Mouse (Mus musculus): ENCODE measurements around the gene Cog3. TPM values are rescaled to one million over a fixed set of nuclear protein-coding genes. Genes with fewer than 3 reads are reported as not detected.

The Cog3 gene
- total RNA-seq, 2 experiments from 2014 or later: 13.4 to 14.9 TPM

- no peak for DNase-seq
Measured at GRCm38 (mm10) chr14:75697928-75698327, 56.4 kb downstream of the Cog3 start.

GRCm38 (mm10) chr14:75696096-75696495, 58.2 kb downstream of the Cog3 start:
- DNase-seq: no peak

GRCm38 (mm10) chr14:75690428-75690827, 63.9 kb downstream of the Cog3 start:
- no peak for DNase-seq

- no peak for DNase-seq
Measured at GRCm38 (mm10) chr14:75676316-75676715, 78.0 kb downstream of the Cog3 start.

GRCm38 (mm10) chr14:75669085-75669645, 85.2 kb downstream of the Cog3 start:
- no peak for DNase-seq

- DNase-seq: no peak
Measured at GRCm38 (mm10) chr14:75665430-75666180, 88.7 kb downstream of the Cog3 start.

GRCm38 (mm10) chr14:75661548-75661947, 92.8 kb downstream of the Cog3 start:
- DNase-seq: no peak

GRCm38 (mm10) chr14:75660936-75661335, 93.4 kb downstream of the Cog3 start:
- no peak for DNase-seq

Other genes starting within 250 kb of the Cog3 start
- gene Spert, start 161.4 kb downstream of the Cog3 start, total RNA-seq (2021): not detected
- not detected for gene Erich6b, start 112.3 kb downstream of the Cog3 start, total RNA-seq (2021)
- gene Slc25a30, start 32.5 kb upstream of the Cog3 start, total RNA-seq (2021): 10 to 100 TPM; 16.6 to 18.5 TPM
- gene Tpt1, start 90.6 kb upstream of the Cog3 start, total RNA-seq (2021): 1,000 to 10,000 TPM; 2,629 to 3,296 TPM
- not detected for gene Kctd4, start 200.5 kb upstream of the Cog3 start, total RNA-seq (2021)

Data from heart, adult 18-20 months (tissue).